Mouse (Mus musculus) 3134 (cell line): Measurements from ENCODE around the gene Rad23b.
"Not testable (repeated sequence)": the region's sequence is repeated elsewhere in the genome, so short reads cannot be mapped to it uniquely, and the experiment has no call there.

Experiments used
- DNase-seq: peaks from one replicate; pipeline ENCODE4 v3.0.0-alpha.2; 2011; ENCODE audit warnings: low spot score; ENCODE audit not compliant: insufficient read length; ENCODE audit errors: extremely low read depth

Gene Rad23b

GRCm38 (mm10) chr4:55349452-55350218, at the start of gene Rad23b:
Gene Rad23b (plus strand): TSS chr4:55350043.
- peak; percentile 100 for DNase-seq

- no peak for DNase-seq
Observed at GRCm38 (mm10) chr4:55304121-55304520, 45.7 kb upstream of the Rad23b start.

DNA sequence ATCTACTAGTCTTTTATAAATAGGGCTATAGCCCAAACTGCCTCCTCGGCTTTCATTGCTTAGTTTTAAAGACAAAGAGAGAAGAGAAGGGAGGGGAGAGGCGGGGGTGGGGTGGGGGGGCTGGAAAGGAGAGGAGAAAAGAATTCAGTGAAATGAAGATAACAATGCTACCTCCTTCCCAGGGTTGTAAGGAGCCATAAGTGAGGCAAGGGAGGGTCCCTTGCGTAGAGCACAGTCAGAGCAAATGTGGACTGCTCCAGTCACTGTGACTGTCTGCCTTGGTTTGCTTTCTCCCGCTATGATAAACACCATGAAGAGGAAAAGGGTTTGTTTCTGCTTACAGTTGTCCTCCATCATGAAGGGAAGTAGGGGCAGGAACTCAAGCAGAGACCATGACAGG, 43.2 kb upstream of the Rad23b start:
- no peak for DNase-seq

- no peak for DNase-seq
Observed at GRCm38 (mm10) chr4:55316726-55317125, 33.1 kb upstream of the Rad23b start.

GRCm38 (mm10) chr4:55318350-55318749, 31.5 kb upstream of the Rad23b start:
- DNase-seq: not testable (repeated sequence)

DNA sequence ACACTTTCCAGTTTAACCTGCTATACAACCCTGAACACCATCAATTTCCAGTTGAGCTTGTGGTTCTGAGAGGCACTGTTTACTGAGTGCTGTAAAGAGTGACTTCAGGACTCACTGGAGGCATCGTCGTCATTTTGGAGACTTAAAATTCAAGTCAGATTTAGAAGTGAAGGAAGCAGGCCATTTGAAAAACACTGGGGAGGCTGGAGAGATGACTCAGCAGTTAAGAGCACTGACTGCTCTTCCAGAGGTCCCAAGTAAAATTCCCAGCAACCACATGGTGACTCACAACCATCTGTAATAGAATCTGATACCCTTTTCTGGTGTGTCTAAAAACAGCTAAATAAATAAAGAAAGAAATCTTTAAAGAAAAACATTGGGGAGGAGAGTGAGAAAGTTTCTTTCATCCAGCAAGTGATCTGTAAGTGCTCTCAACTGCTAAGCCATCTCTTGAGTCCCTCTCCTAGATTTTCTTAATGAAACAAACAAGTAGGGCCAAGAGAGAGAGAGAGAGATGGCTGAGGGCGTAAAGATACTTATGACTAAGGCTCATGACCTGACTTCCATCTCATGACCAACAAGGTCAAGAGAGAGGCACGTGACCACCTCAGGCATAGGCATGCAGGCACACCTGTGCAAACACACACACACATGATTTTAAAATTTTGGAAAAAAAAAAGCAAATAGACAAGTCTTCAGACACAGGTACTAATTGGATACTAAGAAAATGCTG, 23.9 kb upstream of the Rad23b start:
- peak; percentile 86 for DNase-seq

GRCm38 (mm10) chr4:55327508-55327907, 22.3 kb upstream of the Rad23b start:
- DNase-seq: no peak

DNA sequence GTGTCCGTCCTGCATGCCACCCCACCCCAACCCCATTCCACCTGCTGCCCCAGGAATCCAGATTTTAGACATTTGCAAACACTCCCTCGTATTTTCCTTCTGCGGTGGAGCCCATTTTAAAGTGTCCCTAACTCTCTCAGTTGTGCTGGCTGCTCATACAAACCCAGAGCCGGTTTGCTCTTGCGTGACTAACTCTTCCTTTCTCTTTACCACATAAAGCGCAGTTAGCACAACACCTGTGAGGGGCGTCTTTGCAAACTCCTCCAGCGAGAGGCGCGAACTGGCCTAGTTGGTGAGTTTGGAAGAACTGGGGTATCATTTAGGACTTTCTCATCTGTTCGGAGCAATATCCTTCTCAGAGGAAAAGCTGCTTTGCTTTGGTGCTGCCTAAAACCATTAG, 21.4 kb upstream of the Rad23b start:
- DNase-seq: no peak

GRCm38 (mm10) chr4:55328928-55329327, 20.9 kb upstream of the Rad23b start:
- not testable (repeated sequence) for DNase-seq

- peak; percentile 40 for DNase-seq
Observed at GRCm38 (mm10) chr4:55329621-55330346, 20.1 kb upstream of the Rad23b start.

- DNase-seq: no peak
Observed at GRCm38 (mm10) chr4:55335030-55335770, 14.6 kb upstream of the Rad23b start.

- no peak for DNase-seq
Observed at GRCm38 (mm10) chr4:55338905-55339304, 10.9 kb upstream of the Rad23b start.

DNA sequence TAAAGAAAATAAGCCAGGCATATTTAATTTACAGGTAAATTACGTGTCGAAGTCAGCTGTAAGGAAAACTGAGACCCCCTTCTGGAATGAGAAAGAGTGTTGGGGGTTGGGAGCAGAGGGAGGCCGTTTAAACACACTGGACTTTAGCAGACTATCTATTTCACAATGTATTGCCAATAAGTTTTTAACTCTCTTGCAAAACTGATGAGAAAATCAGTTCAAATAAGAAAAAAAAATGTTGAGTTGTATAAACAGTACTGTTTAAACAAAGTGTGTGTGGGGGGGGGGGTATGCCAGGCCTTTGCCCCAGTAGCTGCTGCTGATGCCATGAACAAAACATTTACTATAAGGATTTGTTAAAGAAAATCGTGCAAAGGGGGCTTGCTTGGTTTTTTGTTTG, 10.5 kb upstream of the Rad23b start:
- no peak for DNase-seq

DNA sequence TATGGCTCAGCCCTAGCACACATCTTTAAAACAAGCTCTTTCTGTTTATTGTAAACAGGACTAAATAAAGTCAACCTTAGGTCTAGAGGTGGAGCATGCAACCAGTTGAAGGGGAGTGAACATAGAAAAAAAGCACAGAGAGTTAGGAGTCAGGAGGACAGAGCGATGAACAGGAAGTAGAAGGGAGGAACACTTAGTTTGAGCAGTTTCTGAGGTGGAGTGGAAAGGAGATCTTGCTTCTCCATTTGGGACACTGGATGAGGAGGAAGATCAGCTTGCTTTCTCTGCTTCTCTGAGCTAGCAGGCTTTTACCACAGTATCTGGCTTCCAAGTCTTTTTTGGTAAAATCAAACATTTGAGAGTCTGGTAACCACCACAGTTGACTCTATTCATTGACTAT, 8.0 kb upstream of the Rad23b start:
- no peak for DNase-seq

DNA sequence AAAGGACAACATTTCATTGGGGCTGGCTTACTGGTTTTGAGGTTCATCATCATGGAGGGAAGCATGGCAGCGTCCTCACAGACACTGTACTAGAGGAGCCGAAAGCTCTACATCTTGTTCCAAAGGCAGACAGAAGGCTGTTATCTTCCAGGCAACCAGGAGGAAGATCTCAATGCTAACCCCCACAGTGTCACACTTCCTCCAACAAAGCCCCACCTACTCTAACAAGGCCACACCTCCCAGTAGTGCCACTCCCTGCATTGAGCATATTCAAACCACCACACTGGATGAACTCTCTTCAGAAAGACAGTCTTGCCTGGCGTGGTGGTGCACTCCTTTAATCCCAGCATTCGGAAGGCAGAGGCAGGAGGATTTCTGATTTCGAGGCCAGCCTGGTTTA, 7.2 kb upstream of the Rad23b start:
- no peak for DNase-seq

DNA sequence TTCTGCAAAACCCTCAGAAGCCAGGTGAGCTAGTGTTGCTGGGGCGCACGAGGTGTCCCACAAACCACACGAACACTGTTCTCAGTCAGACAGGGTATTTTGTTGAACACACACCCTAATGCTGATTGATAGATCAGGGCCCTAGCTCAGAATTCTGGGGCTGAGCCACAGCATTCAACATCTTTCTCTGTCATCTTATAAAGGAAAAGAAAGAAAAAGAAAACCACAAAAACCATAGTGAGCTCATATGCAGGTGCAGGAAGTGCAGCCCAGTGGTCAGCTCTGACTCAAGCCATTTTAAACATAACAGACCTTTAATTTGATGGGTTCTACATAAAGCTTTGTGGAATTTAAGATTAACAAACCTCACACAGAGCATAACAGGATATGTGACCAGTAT, 6.6 kb upstream of the Rad23b start:
- DNase-seq: peak; percentile 39

DNA sequence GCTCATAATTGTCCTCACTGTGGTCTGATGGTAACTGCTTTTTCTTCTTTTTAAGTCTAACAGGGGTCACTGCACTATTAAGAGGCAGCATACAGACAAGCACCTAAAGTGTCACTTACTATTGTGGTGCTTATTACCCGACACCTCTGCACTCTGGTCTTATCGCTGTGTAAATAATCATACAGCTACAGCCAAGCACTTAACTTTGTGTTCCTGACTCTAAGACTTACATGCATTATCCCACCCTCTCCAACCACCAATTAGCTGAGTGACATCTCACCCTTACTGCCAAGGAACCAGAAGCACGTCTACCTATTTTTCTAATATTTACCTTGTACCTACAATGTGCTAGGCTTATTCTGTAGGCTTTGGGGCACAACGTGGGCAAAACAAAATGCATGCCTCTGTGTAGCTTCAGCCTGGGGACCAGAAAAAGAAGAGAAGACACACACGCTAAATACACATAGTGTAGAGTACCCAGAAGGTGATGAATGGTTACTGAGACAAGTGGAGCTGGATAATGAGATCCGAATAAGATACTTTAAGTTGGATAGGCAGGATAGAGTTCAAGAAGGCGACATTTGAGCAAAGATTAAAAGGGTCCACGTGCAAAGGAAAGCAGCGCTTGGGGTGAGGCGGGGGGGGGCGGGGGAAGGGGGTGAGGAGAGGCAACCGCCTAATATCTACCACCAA, 938 bp upstream of the Rad23b start:
- DNase-seq: no peak

DNA sequence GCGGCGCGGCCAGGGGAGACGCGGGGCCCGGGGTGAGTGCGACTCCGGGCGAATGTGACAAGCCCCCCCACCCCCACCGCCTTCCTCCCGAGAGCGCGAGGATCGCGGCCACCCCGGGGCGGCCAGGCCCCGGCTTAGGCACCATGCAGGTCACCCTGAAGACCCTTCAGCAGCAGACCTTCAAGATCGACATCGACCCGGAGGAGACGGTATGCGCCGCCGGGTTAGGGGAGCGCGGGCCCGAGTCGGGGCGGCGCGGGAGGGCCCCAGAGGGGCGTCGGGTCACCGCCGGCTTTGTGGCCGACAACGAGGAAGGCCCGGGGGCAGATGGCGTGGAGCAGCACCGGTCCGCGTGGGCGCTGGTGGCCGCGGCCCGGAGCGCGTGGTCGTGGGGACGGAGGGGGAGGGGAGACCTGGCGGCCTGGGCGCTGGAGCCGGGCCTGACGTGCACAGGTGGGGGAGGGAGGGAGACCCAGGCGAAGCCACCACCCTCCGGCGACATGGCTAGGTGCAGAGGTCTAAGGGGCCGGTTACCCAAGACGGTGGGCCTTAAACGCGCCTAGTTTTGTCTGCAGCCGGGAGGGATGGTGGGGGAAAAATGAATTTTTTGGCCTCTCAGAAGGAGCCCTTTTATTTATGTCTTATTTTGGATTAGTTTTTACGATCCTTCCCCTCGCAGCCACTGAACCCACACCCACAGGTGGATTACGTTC, 532 bp downstream of the Rad23b start:
- peak; percentile 69 for DNase-seq

- no peak for DNase-seq
Observed at GRCm38 (mm10) chr4:55351037-55351436, 1.2 kb downstream of the Rad23b start.

DNA sequence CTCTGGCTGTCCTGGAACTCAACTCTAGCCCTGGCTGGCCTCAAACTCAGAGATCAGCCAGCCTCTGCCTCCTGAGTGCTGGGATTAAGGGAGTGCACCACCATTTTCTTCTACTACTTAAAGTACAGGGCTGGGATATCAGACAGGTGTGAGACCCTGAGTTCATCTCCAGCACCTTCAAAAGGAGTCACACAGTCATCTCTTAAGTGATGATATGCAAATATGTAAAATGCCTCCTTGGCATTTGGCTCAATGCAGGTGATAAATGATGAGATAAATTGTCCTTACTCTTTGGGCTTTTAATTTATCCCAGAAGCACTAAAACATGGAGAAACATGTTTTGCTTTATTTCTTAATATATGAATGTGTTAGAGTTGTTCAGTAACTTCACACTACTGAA, 2.0 kb downstream of the Rad23b start:
- no peak for DNase-seq
